Mouse (Mus musculus) cerebellum, adult 11 months (tissue): ENCODE measurements around the gene Gpr162.
"Not testable (repeated sequence)": the region's sequence is repeated elsewhere in the genome, so short reads cannot be mapped to it uniquely, and the experiment has no call there.

Experiments used
- DNase-seq: peaks from one replicate; pipeline ENCODE4 v3.0.0; 2022

Gpr162 gene

DNA sequence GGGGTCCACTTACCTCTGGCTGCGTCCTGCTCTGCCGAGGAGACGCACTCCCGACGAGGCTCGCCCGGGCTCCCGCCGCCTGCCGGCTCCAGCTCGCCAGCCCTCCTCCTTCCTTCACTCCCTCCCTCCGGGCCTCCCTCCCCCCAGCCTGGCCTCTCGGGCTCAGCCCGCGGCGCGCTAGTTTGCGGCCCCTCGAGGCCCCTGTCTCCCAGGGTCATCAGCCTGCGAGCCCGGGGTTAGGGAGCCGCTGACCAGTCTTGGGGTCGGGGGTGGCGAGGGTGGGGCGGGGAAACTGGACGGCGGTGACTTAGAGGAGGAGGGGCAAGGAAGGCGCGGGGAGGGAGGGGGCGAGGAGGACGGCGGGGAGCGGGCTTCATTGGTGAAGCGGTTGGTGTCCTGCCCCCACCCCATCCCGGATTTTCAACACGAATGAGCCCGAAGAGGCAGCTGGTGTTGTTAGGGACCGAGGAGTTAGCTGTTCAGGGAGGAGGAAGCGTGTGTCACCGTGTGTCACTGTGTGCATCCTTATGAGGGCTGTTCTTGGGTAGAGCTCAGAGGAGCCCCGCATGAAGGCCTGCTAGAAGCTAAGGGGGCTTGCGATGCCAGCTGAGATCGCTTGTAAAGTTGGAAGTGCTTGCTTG lies at the start of gene Gpr162:
Gpr162 (minus strand) TSS at position 326 of the 641 bp plus-strand sequence.
- peak; percentile 75 for DNase-seq

DNA sequence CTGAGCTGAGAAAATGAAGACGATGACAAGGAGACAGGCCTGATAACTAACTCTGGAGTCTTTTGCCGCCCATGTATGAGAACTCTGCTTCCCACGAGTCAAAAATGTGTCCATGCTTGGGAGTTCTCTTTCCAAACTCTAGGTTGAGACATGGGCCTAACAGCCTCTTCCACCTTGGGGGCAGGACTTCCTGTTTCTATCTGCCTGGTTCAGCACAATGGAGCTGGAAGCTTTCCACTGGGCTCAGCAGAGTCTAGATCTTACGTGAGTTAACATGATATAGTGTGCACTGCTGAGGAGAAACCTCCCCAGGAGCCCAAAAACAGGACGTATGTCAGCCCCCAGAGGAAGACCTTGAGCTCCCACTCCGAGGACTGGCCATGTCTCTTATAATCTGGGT lies 49.4 kb upstream of the Gpr162 start:
- no peak for DNase-seq

DNA sequence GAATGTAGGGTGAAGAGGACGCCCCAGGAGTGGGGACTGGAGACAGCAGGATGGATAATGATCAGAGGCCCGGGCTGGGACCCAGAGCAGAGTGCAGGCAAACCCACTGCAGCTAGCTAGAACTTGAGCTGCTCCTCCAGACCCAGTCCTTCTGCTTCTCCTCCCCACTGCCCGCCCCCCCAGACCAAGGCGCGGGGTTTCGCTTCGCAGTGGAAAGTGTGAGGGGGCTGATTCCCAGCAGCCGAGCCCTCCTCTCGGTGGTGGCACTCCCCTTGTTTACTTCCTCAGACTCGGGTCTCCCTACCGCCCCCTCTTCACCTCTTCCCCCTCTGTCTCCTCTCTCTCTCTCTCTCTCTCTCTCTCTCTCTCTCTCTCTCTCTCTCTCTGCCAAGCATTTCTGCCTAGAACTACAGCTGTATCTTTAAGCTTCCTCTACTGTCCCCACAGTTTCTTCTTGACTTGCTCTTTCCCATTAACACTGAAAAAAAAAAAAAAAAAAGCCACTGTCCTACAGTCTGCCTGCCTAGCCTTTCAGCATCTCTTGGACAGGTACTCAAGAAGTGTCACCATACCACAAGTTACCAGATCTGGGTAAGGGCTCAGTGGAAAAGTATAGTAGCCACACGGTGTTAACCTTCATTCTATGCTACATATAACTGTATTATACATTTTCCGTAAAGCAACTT lies 47.9 kb upstream of the Gpr162 start, which contains the start of gene Lag3:
Lag3 (minus strand) TSS at position 173 of the 686 bp plus-strand sequence.
- peak; percentile 7 for DNase-seq

DNA sequence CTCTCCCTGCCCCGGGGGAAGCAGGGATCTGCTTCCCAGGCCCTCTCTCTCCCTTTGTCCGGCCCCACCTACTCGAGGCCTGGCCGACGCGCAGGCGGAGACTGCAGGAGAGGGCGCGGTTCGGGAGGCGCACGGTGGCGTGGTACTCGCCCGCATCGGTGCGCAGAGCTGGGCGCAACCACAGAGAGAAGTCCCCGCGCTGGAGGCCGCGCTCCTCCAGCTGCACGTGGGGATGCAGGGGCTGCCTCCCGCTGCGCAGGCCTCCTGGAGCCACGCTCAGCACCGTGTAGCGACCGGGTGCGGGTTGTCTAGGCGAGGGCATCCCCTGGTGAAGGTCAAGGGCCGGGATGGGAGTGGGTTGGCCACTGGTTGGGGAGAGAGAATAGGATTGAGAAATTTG lies 46.2 kb upstream of the Gpr162 start:
- DNase-seq = peak; percentile 24

DNA sequence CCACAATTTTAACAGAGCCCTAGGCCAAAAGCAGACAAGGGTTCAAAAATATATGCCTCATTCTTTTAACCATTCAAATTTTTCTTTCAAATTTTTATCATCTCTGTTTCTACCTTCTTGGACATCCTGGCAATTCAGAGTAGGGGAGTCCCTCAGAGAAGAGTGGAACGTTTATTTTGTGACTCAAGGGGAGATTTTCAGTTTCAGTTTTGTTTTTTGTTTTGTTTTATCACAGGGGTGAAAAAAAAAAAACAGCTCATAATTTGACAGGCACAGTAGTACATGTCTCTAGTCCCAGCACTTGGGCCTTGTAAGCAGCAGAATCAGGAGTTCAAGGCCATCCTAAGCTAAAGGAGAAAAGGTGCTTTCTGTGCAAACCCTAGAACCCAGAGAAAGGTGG lies 44.0 kb upstream of the Gpr162 start:
- no peak for DNase-seq

DNA sequence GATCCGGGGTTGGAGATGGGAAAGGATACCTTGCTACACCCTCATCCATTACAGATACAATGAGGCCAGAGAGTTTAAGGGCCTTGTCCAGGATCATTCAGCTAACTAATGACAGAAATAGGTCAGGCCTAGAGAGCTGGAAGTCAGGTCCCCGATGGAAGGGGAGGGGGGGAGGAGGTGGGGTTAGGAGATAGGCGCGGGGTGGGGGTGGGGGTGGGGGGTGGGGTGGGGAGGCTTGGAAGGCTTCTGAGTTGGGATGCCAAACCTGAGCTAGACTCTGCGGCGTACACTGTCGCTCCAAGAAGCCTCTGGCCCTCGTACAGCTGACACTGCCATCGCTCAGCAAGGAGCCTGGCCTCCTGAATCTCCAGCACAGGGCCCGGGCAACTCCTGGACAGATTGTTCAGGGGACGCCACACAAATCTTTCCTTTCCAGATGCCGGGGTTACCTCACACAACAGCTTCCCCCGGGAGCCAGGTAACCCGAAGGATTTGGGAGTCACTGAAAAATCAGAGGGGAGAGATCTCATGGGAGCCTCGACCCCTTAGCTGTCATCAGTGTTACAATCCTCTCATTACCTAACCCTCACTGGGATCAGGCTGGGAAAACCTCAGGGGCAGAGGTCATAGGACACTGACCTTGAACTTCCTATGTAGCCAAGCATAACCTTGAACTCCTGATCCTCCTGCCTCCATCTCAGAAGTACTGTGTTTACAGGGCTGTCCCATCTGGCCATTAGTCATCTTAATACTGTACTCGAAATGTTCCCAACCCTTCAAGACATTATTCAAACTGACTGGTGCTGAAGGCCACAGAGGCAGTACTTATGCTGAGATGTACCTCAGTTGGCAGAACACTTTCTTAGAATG lies 41.4 kb upstream of the Gpr162 start:
- no peak for DNase-seq

DNA sequence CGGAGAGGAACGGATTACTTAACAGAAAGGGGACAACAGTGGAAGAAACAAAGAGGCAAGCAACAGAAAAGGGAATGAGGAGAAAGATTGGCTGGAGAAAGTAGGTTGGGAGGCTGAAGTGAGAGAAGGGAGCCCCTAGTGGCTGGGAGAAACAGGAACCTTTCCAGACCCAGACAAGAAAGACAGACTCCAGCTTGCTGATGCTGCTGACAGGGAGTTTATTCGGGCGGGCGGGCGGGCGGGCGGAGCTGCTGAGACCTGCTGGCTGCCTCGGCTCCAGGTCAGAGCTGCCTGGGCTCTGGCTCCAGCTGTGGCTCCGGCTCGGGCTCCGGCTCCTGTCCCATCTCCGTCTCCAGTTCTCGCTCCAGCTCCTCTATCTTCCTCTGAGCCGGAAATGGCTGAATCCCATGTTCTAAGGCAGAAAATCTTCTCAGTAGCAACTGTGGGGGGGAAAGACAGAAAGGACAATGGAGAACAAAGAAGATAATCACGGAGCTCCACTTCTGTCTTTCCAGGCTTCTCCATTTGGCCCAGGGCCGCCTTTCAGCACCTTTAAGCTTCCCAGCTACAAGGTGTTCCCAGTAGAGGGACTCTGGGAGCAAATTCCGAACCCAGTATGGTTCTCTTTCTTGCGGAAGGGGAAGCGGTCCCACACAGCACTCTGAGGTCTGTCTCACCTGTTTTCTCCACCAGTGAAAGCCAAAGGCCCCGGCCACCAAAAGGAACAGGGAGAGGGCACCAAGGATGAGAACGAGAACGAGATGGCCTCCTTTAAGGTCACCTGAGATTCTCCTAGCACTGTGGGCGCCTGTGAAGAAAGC lies 40.6 kb upstream of the Gpr162 start:
- peak; percentile 71 for DNase-seq

DNA sequence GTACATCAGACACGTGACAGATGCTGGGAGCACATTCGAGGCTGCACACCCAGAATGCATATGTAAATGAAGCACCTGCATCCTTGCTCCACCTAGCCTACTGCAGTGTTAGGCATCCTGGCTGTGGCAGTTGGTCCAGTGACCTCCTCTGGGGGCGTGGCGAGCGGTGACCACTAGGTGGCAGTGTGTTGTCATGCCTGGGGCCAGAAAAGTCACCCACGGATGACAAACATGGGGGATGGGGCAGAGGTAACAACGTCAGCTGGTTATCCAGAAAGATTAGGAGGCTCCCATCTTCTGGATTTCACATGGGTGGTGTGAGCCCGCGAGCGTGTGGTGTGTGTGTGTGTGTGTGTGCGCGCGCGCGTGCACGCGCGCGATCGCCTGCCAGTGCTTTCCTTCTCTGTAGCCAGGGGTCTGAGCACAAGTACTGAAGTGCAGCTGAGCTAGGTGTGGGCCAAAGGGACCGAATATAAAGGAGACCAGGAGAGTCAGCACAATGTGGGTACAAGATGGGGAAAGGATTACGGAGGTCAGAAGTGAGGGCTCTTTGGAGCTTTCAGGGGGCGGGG lies 39.9 kb upstream of the Gpr162 start:
- peak; percentile 98 for DNase-seq

DNA sequence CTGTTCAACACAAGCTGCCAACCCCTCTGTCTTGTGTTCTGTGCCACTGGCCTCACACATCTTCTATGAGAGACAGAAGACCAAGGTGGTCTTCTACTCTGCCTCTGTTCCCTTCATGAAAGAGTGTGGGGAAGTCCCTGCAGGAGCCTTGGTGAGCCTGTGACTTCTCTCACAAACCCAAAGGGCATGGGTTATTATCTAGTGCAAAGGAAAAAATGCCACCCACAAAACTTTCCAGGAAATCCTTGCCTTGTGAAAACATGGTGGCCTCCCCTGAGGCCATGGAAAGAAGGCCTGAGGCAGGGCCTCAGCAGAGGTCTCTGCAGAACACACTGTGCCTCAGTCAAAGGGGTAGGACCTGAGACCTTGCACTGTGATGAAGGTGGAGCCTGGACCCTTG lies 38.1 kb upstream of the Gpr162 start:
- DNase-seq = no peak

DNA sequence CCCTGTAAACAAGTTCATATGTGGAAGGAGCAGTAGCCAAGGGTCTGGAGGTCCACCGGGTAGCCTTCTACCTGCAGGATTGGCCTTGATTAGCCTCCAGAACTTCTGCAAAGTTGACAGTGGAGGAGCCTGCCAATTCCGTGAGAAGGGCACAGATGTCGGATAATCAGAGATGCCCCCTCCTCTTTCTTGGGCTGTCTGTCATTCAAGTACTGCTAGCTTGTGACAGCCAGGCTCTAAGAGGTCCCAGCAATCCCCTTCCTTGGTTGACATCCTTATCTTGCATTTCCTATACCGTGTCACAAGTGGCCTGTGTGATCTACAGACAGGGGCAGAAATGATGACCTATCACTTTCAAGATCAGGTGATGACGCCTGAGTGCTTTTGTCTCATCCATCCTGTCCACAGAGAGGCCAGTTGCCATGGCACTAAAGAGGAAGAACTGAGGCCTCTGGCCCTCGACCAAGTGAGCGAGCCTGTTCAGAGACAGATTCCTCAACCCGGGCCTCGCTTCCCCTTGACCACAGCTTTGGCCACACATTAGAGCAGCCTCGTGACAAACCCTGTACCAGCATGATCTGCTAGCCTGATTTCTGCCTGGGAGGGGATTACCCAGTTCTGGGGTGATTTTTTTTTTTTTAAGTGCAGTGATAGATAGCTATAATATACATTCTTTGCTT lies 37.2 kb upstream of the Gpr162 start:
- DNase-seq = no peak

DNA sequence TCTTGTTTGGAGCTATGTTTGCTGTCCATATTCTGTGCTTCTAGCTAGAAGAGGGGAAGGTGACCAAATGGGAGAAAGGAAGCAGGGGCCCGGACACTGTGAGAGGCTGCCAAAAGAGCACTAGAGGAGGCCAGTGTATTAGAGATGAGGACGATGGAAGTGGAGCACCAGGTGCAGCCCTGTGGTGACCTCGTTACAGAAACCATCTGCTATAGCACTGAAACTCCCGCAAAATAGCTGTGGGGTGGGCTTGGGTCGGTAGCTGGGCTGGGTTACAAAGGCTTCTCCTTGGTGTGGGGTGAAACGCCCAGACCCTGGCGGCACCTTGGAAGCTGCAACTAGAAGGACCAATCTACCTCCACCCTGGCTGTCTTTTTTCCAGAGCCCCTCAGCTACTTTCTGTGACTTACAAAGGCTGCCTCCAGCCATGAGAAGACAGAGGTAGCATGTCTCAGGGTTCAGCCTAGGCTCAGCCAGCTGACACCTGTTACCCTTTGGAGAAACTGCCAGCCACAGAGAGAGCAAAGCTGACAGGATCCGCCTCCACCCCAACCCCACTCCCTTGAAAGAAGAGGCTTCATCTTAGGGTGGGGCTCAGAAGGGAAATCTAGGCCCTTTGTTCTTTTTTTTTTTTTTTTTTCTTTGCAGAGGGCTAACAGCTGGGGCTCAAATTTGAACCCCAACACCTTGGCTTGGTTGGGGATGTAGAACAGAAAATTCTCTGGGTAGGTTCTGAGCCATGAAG lies 36.4 kb upstream of the Gpr162 start:
- DNase-seq = no peak

DNA sequence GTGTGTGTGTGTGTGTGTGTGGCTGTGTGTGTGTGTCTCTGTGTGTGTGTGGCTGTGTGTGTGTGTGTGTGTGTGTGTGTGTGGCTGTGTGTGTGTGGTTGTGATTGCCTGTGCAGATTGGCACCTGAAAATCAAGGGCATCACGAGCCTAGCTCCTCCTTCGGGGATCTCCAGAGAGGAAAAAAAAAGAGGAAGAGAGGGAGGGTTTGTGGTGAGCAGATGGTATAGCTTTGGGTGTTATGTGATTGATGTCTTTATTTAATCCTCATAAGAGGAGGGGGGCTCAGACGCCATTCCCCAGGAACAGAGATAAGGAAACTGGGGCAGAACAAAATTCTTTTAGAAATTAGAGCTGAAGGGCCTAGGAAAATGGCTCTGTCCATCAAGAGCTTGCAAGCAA lies 34.6 kb upstream of the Gpr162 start:
- no peak for DNase-seq

DNA sequence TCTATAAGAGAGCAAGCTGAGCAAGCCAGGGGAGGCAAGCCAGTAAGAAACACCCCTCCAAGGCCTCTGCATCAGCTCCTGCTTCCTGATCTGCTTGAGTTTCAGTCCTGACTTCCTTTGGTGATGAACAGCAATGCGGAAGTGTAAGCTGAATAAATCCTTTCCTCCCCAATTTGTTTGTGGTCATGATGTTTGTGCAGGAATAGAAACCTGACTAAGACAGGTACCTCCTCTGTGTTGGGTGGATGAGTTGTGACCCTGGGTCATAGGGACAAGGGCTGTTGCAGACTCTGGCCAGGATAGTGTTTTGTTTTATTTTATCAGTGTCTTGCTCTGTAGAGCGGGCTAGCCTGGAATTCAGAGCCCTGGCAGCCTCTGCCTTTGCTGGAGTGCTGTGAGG lies 30.3 kb upstream of the Gpr162 start:
- not testable (repeated sequence) for DNase-seq

DNA sequence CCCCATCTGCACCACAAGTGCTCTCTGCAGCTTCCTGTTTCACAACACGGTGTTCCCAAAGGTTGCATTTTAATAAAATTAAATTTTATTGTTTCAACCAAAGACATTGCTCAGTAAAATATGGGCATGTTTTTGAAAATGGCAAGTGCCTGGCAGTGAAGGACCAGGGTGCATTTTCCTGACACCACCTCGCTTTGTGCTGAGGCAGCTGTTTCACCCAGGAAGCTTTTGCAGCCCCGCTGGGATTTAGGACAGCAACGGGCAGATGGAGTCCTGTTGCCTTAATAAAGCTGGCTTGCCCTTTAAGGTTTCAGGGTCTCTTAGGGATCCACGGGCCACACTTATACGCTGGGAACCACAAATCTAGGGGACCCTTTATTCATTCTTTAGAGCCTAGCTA lies 27.2 kb upstream of the Gpr162 start:
- no peak for DNase-seq

DNA sequence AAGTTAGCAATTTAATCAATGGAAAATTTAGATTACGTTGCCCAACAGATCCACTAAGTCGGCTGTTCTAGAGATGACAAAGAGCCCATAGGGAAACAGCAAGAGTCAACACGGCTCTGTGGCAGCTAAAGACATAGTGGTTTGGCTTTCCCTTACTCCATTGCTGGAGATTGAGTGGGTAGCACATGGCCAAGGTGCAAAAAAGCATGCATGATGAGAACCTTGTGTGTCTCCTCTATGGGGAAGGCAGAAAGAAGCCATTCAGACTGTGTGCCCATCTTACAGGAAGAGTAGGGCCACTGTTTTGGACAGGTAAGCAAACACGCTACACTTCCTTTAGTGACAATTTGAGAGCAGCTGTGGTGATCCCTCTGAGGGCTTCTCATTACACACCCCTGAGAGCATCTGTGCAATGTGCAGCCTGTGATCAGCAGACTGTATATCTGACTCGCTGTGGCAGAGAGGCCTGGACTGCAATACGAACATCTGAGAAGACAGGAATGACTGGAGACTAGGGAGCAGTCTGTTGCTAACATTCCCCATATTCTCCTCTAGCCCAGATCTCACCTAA lies 24.9 kb upstream of the Gpr162 start:
- DNase-seq = no peak

DNA sequence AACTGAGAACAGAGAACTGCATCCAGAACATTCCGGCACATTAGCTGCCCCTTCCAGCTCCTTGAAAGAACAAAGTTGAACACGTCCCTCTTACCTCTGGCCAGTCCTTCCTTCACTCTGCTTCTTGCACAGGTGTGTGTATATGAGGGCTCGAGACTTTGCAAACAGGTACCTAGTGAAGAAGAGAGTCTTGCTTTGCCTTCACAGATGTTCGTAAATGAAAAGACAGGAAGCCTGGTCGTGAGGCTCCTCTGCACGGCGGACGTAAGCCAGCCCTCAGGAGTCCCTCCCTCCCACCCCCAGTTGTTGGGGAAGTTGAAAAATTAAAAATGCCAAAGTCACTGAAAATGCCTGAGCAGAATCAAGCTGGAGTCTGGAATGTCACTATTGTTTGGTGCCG lies 24.2 kb upstream of the Gpr162 start, which contains the start of gene Cd4:
Cd4 (minus strand) TSS at position 236 of the 400 bp plus-strand sequence.
- DNase-seq = no peak

DNA sequence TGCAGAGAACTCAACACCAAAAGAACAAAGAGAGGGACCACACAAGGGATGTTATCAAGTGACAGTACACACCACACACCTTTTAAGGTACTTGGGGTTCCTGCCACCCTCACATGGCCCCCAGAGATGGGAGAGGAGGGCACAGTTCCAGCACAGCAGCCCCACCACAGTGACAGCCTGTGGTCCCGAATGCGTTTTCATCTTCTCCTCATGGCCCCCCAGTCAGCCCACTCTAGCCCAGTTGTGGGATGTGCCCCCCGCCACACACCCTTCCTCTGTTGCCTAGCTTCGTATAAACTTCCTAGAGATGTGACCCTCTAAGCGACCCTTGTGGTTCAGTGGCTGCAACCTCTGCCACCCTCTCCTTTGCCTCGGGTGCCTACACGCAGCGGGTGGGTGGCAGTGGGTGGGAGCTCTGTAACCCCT lies 22.2 kb upstream of the Gpr162 start:
- no peak for DNase-seq

DNA sequence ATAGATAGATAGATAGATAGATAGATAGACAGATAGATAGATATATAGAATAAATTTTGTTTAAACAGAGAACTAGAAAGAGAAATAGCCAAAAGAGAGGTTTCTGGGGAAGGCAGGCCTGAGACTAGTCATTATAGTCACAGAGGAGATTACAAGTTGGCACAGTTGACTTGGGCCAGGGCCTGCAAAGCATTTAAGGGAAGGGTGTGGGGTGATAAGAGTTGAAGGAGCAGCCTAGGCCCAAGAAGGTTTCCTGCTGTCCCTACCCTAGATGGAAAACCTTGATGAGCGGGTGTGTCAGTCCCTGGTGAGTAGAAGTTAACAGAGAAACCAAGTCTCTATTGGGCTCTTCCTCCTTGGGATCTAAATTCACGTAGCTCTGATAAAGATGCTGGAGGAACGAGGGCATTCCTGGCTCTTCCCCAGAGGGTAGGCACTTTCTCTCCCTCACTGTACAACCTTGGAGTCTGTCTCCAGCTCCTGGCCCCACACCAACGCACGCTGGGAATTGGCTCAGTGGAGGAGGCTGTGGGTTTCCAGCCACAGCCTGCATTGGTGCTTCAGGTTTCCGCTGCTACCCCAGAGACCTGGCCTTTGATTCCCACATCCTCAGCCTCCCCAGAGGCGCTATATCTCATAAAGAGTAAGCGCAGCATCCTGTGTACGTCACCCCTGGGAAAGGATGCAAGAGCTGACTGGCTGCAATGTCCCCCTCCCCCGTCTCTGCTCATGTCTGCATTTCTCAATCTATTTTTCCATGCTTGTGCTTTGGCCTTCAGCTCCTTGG lies 21.1 kb upstream of the Gpr162 start:
- peak; percentile 79 for DNase-seq

DNA sequence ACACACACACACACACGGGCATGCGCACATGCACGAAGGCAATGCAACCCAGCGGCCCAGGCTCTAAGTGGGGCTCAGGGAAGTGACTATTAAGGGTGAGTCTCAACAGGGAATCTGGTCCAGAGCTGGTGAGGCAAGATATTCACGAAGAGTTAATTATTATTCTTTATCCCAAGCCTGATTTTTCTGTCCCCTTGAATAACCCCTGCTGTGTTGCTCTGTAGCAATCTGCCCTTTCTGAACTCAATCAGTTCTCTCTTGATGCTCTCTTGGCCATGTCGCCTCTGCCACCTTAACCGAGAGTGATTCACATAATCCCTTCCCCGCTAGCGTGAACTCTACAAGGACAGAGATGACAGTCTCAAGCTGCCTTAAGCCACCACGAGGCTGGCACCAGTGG lies 19.6 kb upstream of the Gpr162 start:
- no peak for DNase-seq

DNA sequence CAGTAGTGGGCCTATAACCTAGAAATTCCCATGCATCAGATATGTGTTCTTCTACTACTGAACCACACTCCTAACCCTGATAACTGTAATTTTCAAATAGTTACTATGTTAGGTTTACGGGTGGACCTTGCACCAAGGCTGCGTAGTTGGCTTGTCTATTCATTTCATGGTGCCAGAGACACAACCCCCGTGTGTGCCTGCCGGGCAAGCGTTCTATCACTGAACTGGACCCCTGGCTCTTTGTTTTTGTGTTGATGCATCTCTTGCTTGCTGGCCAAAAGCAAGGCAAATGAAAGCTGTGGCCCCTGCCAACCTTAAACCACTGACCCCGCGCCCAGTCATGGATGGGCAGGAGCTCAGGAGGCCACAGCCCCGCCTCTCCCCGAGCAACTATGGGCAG lies 18.0 kb upstream of the Gpr162 start:
- DNase-seq = no peak
